Mouse (Mus musculus): ENCODE results near the gene Hip1r. TPM values are rescaled to one million over a fixed set of nuclear protein-coding genes. Genes with fewer than 3 reads are reported as not detected.

Hip1r gene
- polyA plus RNA-seq, 1 experiment, result not detected

DNA sequence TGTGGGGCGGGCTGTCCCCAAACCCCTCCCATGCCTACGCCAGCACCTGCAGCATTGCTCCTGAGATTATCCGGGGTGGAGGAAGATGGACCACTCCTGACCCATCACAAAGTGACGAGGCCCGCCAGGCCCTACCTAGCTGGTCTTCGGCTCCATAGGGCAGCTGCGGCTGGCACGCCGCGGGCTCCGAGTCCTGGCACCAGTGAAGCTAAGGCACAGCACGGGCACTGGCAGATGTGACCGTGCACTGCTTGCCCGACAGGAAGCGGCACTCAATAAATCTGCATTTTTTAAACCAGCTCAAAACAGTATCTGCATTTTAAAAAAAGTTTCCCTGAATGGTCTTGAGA, 31.7 kb downstream of the Hip1r start:
- no peak for TF ChIP-seq CTCF (IDR thresholded peaks at IDR 0.05; ENCODE audit: insufficient read depth, low read depth, low read length)
- TF ChIP-seq POLR2A (IDR thresholded peaks at IDR 0.05; ENCODE audit: insufficient read depth, low read depth, low read length), result no peak
- Histone ChIP-seq H3K4me3 (ENCODE audit: insufficient read depth, low read depth, low read length) (no peak overlapping the region), H3K27ac (ENCODE audit: insufficient read depth, low read depth, low read length) (no peak overlapping the region), H3K4me1 (ENCODE audit: control insufficient read depth, insufficient read depth, low read length) (peaks cover 44% of the 10 kb centered on the region)
- WGBS, result 58% methylated on average over 15 of the region's 15 CpGs

DNA sequence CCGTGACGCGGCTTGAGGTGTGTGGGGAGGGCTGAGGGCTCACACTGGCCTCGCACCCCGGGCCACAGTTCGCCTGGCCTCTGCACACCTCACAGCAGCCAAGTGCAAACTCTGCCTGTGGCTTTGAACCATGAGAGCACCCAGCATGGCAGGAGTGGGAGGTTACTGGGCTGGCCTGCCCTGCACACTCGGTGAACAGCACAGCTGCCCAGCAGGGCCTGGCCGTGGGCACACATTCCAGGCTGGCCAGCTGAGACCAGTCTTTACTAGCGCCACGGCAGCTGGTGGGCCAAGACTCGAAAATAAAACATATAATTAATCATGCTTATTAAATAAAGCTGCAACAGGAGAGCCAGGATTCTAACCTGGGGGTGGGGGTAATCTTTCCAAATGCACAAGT, 32.2 kb downstream of the Hip1r start:
- no peak overlapping the region for H3K4me3 ChIP-seq (ENCODE audit: insufficient read depth, low read depth, low read length)
- TF ChIP-seq CTCF (IDR thresholded peaks at IDR 0.05; ENCODE audit: insufficient read depth, low read depth, low read length) (no peak), POLR2A (IDR thresholded peaks at IDR 0.05; ENCODE audit: insufficient read depth, low read depth, low read length) (no peak)
- WGBS, result 41% methylated on average over 11 of the region's 11 CpGs
- peaks cover 45% of the 10 kb centered on the region for H3K4me1 ChIP-seq (ENCODE audit: control insufficient read depth, insufficient read depth, low read length)
- H3K27ac ChIP-seq (ENCODE audit: insufficient read depth, low read depth, low read length), result no peak overlapping the region

DNA sequence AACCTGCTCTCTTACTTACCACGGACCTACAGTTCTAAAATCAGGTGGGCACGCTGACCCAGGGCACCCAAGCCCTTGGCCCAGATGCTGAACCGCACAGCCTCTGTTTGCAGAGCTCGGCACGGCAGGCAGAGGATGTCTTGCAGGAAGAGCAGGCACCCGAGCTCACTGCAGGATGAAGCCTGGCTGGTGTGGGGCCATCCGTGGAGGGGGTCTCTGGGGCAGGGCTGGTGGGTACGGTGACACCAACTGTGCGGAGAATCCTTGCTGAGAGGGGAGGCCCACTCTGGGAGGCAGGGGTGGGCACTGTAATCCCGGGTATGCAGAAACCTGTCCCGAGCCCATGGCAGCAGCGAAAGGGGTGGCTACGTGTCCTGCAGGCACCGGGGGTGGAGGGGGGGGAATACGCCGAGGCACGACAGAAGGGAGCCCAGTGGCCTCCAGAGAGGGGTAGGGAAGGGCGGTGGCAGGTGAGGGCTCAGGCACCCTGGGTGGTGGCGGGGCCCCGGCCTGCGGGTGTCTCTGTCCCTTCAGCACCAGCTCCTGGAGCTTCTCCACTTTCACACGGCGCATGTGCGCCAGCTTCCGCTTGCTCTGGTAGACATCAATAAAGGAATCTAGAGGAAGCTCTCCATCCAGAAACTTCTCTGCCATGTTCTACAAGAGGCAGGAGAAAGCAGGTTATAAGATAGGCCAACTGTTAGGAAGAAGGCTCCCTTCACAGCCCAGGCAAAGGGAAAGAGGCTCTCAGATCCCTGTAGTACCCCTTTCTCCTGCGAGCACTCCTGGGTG, 32.9 kb downstream of the Hip1r start:
- WGBS, result 74% methylated on average over 26 of the region's 26 CpGs
- TF ChIP-seq POLR2A (IDR thresholded peaks at IDR 0.05; ENCODE audit: insufficient read depth, low read depth, low read length) (no peak), CTCF (IDR thresholded peaks at IDR 0.05; ENCODE audit: insufficient read depth, low read depth, low read length) (no peak)

DNA sequence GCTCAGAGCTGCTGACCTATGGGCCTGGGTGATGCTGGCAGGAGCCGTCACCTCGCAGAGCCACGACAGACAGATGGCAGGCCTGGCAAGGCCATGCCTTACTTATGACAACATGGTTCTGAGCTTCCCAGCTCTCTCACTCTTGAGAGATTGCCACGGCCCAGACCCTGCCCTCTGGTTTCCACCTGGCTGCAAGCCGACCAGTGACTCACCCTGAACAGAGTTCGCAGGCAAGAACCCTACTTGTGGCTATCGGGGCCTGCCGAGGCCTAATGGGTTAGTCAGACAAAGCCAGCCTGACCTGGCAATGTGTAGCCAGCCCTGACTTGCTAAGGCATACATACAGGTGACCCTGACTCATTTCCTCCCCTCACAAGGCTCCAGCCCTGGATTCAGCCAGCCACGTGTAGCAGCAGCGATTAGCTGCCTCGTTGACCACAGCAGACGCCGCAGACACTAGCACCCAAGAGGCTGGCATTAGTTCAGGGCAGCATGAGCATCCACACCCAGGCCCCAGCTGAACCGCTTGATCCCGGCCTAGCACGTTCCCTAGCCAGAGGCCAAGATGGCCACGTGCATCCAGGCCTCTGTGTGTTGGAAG, 33.6 kb downstream of the Hip1r start:
- TF ChIP-seq POLR2A (IDR thresholded peaks at IDR 0.05; ENCODE audit: insufficient read depth, low read depth, low read length), result no peak
- no peak for TF ChIP-seq CTCF (IDR thresholded peaks at IDR 0.05; ENCODE audit: insufficient read depth, low read depth, low read length)
- Histone ChIP-seq H3K4me3 (ENCODE audit: insufficient read depth, low read depth, low read length) (no peak overlapping the region), H3K27ac (ENCODE audit: insufficient read depth, low read depth, low read length) (no peak overlapping the region), H3K4me1 (ENCODE audit: control insufficient read depth, insufficient read depth, low read length) (peaks cover 51% of the 10 kb centered on the region)
- WGBS, result 66% methylated on average over 17 of the region's 17 CpGs

More for the DNA sequence above, 32.9 kb downstream of the Hip1r start:
- Histone ChIP-seq H3K27ac (ENCODE audit: insufficient read depth, low read depth, low read length) (no peak overlapping the region), H3K4me3 (ENCODE audit: insufficient read depth, low read depth, low read length) (no peak overlapping the region), H3K4me1 (ENCODE audit: control insufficient read depth, insufficient read depth, low read length) (peaks cover 48% of the 10 kb centered on the region)

DNA sequence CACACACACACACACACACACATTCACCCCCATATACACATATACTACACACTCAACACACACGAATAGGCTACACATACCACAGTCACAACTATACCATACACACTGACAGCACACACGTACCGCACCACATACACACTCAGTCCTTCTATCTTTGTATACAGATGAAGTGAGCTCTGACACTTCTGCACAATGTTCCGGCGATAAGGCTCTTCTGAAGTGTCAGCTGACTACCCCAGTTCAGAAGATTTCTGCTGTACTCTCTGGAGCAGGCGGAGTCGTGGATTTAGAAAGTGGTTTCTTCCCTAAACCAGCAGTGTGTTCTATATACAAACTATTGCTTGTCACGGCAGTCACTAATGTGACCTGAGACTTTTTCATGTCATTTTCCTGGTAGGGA, 36.6 kb downstream of the Hip1r start:
- H3K27ac ChIP-seq (ENCODE audit: insufficient read depth, low read depth, low read length), result no peak overlapping the region
- H3K4me3 ChIP-seq (ENCODE audit: insufficient read depth, low read depth, low read length), result no peak overlapping the region
- WGBS, result 71% methylated on average over 8 of the region's 8 CpGs
- TF ChIP-seq CTCF (IDR thresholded peaks at IDR 0.05; ENCODE audit: insufficient read depth, low read depth, low read length) (no peak), POLR2A (IDR thresholded peaks at IDR 0.05; ENCODE audit: insufficient read depth, low read depth, low read length) (no peak)
- peaks cover 53% of the 10 kb centered on the region for H3K4me1 ChIP-seq (ENCODE audit: control insufficient read depth, insufficient read depth, low read length)

DNA sequence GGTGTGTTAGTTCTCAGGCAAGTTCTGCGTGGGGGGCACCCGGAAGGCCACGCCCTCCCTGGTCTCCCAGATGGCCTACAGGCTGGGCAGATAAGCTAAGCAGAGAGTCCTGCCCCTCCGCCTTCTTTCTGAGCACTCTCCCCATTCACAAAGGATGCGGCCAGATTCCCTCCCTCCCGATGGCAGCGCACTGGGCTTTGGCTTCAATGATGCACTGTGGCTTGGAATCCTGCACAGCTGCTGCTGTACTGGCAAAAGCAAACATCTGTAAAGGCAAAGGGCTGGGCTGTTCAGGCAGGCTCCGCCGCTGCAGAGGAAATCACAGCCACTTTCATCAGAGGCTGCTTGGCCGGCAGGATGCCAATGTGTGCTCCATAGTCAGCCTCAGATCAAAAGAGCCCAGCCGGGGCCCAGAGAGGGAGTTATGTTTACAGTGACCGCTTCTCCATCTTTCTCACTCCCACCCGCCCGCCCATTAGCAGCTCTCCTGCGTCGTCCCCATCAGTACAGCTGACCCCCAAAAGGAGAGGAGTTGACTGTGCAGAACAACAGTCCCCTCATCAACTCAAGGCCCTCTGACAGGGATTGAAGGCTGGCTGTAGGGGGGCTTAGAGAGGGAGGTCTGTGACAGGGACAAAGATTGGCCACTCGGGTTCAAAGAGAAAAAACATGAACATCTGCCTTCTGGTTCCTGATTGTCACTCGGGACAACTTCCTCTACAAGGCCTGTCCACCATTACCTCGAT, 37.7 kb downstream of the Hip1r start:
- peaks cover 50% of the 10 kb centered on the region for H3K4me1 ChIP-seq (ENCODE audit: control insufficient read depth, insufficient read depth, low read length)
- H3K4me3 ChIP-seq (ENCODE audit: insufficient read depth, low read depth, low read length), result 0 out of 2 replicates have a peak overlapping the region, but pooled peaks have one; percentile 1
- H3K27ac ChIP-seq (ENCODE audit: insufficient read depth, low read depth, low read length), result no peak overlapping the region
- TF ChIP-seq CTCF (IDR thresholded peaks at IDR 0.05; ENCODE audit: insufficient read depth, low read depth, low read length), result no peak
- no peak for TF ChIP-seq POLR2A (IDR thresholded peaks at IDR 0.05; ENCODE audit: insufficient read depth, low read depth, low read length)
- WGBS, result 15% methylated on average over 19 of the region's 19 CpGs

DNA sequence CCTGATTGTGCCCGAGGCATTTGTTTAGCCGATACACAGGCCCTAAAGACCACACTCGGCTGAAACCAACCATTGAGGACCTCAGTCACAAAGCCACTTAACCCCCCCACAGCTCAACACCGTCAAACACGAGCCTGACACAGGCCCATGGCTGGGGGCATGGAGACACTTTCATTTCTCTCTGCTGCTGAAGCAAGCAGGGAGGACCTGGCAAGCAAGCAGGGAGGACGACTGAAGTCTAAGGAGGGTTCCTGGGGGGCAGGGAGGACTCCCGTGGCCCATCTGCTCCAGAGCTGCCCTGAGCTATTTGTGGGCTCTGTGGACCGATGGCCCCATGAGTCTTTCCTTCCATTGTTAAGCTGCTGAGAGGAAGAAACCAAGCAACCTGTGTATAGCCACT, 38.5 kb downstream of the Hip1r start:
- H3K27ac ChIP-seq (ENCODE audit: insufficient read depth, low read depth, low read length), result peak overlapping the region; percentile 51
- peaks cover 50% of the 10 kb centered on the region for H3K4me1 ChIP-seq (ENCODE audit: control insufficient read depth, insufficient read depth, low read length)
- 16% methylated on average over 8 of the region's 8 CpGs for WGBS
- TF ChIP-seq POLR2A (IDR thresholded peaks at IDR 0.05; ENCODE audit: insufficient read depth, low read depth, low read length) (no peak), CTCF (IDR thresholded peaks at IDR 0.05; ENCODE audit: insufficient read depth, low read depth, low read length) (no peak)
- H3K4me3 ChIP-seq (ENCODE audit: insufficient read depth, low read depth, low read length), result no peak overlapping the region

DNA sequence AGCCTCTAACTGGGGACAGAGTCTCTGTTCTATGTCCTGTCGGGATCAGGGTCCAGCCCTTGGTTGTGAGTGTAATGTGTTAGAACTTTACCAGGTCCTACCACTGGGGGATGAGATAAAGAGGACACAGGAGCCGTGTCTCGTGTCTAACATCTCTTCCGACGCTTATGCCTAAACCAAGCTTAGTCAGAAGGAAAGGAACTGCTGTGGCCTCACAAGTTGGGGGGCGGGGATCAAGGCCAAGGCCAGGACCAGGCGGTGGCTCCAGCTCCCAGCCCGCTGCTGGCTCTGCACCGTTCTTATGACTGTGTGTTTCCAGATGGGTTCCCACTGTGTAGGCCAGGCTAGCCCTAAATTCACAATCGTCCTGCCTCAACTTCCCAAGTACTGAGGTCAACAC, 39.5 kb downstream of the Hip1r start:
- TF ChIP-seq POLR2A (IDR thresholded peaks at IDR 0.05; ENCODE audit: insufficient read depth, low read depth, low read length) (no peak), CTCF (IDR thresholded peaks at IDR 0.05; ENCODE audit: insufficient read depth, low read depth, low read length) (no peak)
- Histone ChIP-seq H3K4me1 (ENCODE audit: control insufficient read depth, insufficient read depth, low read length) (peaks cover 52% of the 10 kb centered on the region), H3K27ac (ENCODE audit: insufficient read depth, low read depth, low read length) (no peak overlapping the region), H3K4me3 (ENCODE audit: insufficient read depth, low read depth, low read length) (no peak overlapping the region)
- 56% methylated on average over 10 of the region's 10 CpGs for WGBS

DNA sequence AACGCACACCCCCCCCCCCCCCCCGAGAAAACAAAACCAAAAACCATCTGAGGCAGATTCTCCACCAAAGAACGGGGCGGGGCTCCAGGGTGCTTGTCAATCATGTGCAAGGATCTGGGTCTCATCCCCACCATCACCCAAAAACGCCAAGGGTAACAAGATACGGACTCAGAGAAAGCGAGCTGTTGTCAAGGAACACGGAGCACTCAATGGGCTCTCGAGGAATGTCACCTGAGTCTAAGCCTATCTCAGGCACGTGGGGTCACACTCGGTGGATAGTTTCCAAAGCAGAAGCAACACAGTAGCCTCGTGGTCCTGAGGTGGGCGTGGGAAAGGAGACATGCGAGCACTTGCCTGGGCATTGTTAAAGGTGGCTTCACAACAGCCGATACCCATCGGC, 40.3 kb downstream of the Hip1r start:
- no peak overlapping the region for H3K27ac ChIP-seq (ENCODE audit: insufficient read depth, low read depth, low read length)
- H3K4me3 ChIP-seq (ENCODE audit: insufficient read depth, low read depth, low read length), result no peak overlapping the region
- H3K4me1 ChIP-seq (ENCODE audit: control insufficient read depth, insufficient read depth, low read length), result peaks cover 55% of the 10 kb centered on the region
- TF ChIP-seq CTCF (IDR thresholded peaks at IDR 0.05; ENCODE audit: insufficient read depth, low read depth, low read length) (no peak), POLR2A (IDR thresholded peaks at IDR 0.05; ENCODE audit: insufficient read depth, low read depth, low read length) (no peak)
- WGBS, result 64% methylated on average over 16 of the region's 16 CpGs
